Mouse (Mus musculus): Measurements from ENCODE around the gene Abl1.

DNA sequence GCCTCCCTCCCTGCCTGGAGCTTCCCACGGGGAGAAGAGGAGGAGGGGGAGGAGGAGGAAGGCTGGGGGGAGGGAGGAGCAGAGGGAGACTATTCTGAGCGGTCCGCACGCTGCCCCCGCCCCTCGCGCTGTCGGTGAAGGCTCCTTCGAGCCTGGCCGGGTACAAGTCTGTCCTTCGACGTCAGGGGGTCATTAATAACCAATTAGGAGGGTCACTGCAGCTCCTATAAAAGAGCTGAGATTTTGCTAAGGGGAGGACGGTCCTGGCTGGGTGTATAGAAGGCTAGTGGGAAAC lies 48.8 kb upstream of the Abl1 start:
- TF ChIP-seq POLR2AphosphoS2 (IDR thresholded peaks at IDR 0.05; ENCODE audit: insufficient read length, low read depth), result no peak
- no peak for TF ChIP-seq POLR2A (IDR thresholded peaks at IDR 0.05; ENCODE audit: insufficient read length, low read depth)
- TF ChIP-seq CEBPB (IDR thresholded peaks at IDR 0.05; ENCODE audit: insufficient read depth, poor library complexity, severe bottlenecking), result no peak
- no peak for TF ChIP-seq MAX (IDR thresholded peaks at IDR 0.05; ENCODE audit: low read depth)
- TF ChIP-seq USF1 (IDR thresholded peaks at IDR 0.05; ENCODE audit: low read depth), result no peak
- TF ChIP-seq SRF (IDR thresholded peaks at IDR 0.05; ENCODE audit: control insufficient read depth, insufficient read length, low read depth), result no peak
- TF ChIP-seq E2F4 (IDR thresholded peaks at IDR 0.05; ENCODE audit: insufficient read depth), result no peak
